ENCODE assay signal across 20 mouse cellular contexts in the genomic region with DNA sequence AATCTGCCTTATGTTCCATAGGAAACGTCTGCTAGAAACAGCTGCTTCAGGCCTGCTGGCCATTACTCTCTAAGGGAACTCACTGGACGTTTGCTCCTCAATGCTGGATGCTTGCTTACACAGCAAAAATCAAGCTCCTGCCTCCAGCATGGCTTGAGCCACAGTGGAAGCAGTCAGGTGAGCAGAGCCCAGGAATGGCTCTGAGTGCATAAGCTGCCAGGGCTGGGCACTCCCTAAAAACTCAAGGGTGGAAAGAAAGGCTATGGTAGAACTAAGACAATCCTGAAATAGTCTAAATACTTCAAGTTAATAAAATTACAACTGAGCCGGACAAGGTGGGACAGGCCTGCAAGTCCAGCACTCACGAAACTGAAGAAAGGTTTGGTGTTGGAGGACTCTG. TPM values are rescaled to one million over a fixed set of nuclear protein-coding genes. Genes with fewer than 3 reads are reported as not detected.
DNase-seq lines count a peak whose midpoint lies in the region; ATAC-seq and TF ChIP-seq lines count a peak whose summit lies in the region.
"Had no signal": no experiment of that assay in that cellular context is flagged by ENCODE, and none has a peak within 500 bp of the region (broad histone marks: within the 10 kb centered on the region; RNA-seq: fewer than 3 reads in every experiment).

No protein-coding gene starts in this region.

- no peak for TF ChIP-seq CTCF in heart, adult 2 months (IDR thresholded peaks at IDR 0.05)
- no peak for TF ChIP-seq CTCF in lung, embryonic 14.5 days (IDR thresholded peaks at IDR 0.05; ENCODE audit: low read depth)

- H3K4me2 ChIP-seq in lung, embryonic 14.5 days, result no peak overlapping the region
- no peak overlapping the region for H3K4me2 ChIP-seq in forebrain, embryonic 14.5 days (ENCODE audit: low read length)
- H3K4me2 ChIP-seq: embryonic facial prominence, embryonic 15.5 days; hindbrain, embryonic 15.5 days; neural tube, embryonic 15.5 days had no signal

- no peaks in the 10 kb centered on the region for H3K36me3 ChIP-seq in heart, adult 2 months (ENCODE audit: control insufficient read depth, insufficient read depth, low read length)
- H3K36me3 ChIP-seq in lung, embryonic 14.5 days (ENCODE audit: insufficient read depth), result no peaks in the 10 kb centered on the region
- H3K36me3 ChIP-seq in forebrain, embryonic 14.5 days (ENCODE audit: control insufficient read depth, insufficient read depth, low read length), result no peaks in the 10 kb centered on the region
- H3K36me3 ChIP-seq: embryonic facial prominence, embryonic 15.5 days; hindbrain, embryonic 15.5 days; neural tube, embryonic 15.5 days had no signal

- H3K27me3 ChIP-seq in heart, adult 2 months (ENCODE audit: control insufficient read depth, insufficient read depth, low read length), result no peaks in the 10 kb centered on the region
- H3K27me3 ChIP-seq in lung, embryonic 14.5 days (ENCODE audit: insufficient read depth, low read length), result no peaks in the 10 kb centered on the region
- H3K27me3 ChIP-seq in forebrain, embryonic 14.5 days (replicated peaks; ENCODE audit: control insufficient read depth, insufficient read depth, low read length), result no peaks in the 10 kb centered on the region
- H3K27me3 ChIP-seq: CH12.LX; embryonic facial prominence, embryonic 15.5 days; hindbrain, embryonic 15.5 days; neural tube, embryonic 15.5 days had no signal

- no peak for TF ChIP-seq POLR2A in heart, adult 2 months (IDR thresholded peaks at IDR 0.05; ENCODE audit: insufficient read depth, low read depth, low read length)

- no peaks in the 10 kb centered on the region for H3K9me3 ChIP-seq in lung, embryonic 14.5 days (ENCODE audit: low read depth, low read length)
- H3K9me3 ChIP-seq in forebrain, embryonic 14.5 days (replicated peaks; ENCODE audit: control insufficient read depth, low read length), result no peaks in the 10 kb centered on the region
- H3K9me3 ChIP-seq: embryonic facial prominence, embryonic 15.5 days; hindbrain, embryonic 15.5 days; neural tube, embryonic 15.5 days had no signal

- ATAC-seq in lung, embryonic 14.5 days (ENCODE audit: insufficient read depth), result no peak
- ATAC-seq in forebrain, embryonic 14.5 days, result no peak
- ATAC-seq: activated CD4-positive, CD25-positive, alpha-beta regulatory T cell, adult 4 months had no signal

- intact Hi-C loops in heart, adult 2 months (cut with DNase I), result no loop called here

- H3K9ac ChIP-seq in heart, adult 2 months (ENCODE audit: low read depth, low read length), result no peak overlapping the region
- no peak overlapping the region for H3K9ac ChIP-seq in lung, embryonic 14.5 days
- no peak overlapping the region for H3K9ac ChIP-seq in forebrain, embryonic 14.5 days (ENCODE audit: low read length)
- H3K9ac ChIP-seq: embryonic facial prominence, embryonic 15.5 days; hindbrain, embryonic 15.5 days; neural tube, embryonic 15.5 days had no signal

- DNase-seq in heart, adult 11 months, result peak; percentile 69
- no peak for DNase-seq in heart, adult 2 months
- peak; percentile 39 for DNase-seq in lung, embryonic 14.5 days
- no peak for DNase-seq in lung, postnatal 10 days
- DNase-seq in R1 (ENCODE audit: low read depth, low spot score), result peak; percentile 18
- no peak for DNase-seq in forebrain, embryonic 14.5 days (ENCODE audit: low spot score)
- DNase-seq in Muller cell, postnatal 12 days (ENCODE audit: inconsistent ontology term), result no peak
- DNase-seq in frontal cortex, postnatal 10 days (ENCODE audit: low spot score in 2 of 2), result no peak
- DNase-seq: adrenal gland, postnatal 25 days; cerebellum, adult 2 months; gastrocnemius, postnatal 10 days; lung, adult 2 months; right cerebral cortex, postnatal 4 days; thymus, adult 2 months had no signal

- TF ChIP-seq EP300 in heart, adult 2 months (IDR thresholded peaks at IDR 0.05; ENCODE audit: insufficient read depth, low read depth, low read length), result no peak

- 86% methylated on average over 4 of the region's 4 CpGs for WGBS in heart, adult 2 months
- 67% methylated on average over 4 of the region's 4 CpGs for WGBS in lung, embryonic 14.5 days
- WGBS in forebrain, embryonic 14.5 days, result 72% methylated on average over 4 of the region's 4 CpGs

- H3K79me2 ChIP-seq in heart, adult 2 months (replicated peaks; ENCODE audit: control insufficient read depth, insufficient read depth, low read length), result no peaks in the 10 kb centered on the region; the same call in none of the 2 replicates

- no peak overlapping the region for H3K27ac ChIP-seq in heart, adult 2 months
- H3K27ac ChIP-seq in lung, embryonic 14.5 days (ENCODE audit: low read depth), result no peak overlapping the region
- peak overlapping the region; percentile 87 for H3K27ac ChIP-seq in forebrain, embryonic 14.5 days (ENCODE audit: low read depth, low read length)
- H3K27ac ChIP-seq: embryonic facial prominence, embryonic 15.5 days had no signal

- no peak overlapping the region for H3K4me3 ChIP-seq in heart, adult 2 months
- H3K4me3 ChIP-seq in lung, embryonic 14.5 days (ENCODE audit: low read depth, low read length), result no peak overlapping the region
- H3K4me3 ChIP-seq in forebrain, embryonic 14.5 days (ENCODE audit: low read depth, low read length), result no peak overlapping the region
- H3K4me3 ChIP-seq: embryonic facial prominence, embryonic 15.5 days; hindbrain, embryonic 15.5 days; myocyte; neural tube, embryonic 15.5 days had no signal

- 0 out of 2 replicates have a peak, but pooled peaks cover 2% of the 10 kb centered on the region for H3K4me1 ChIP-seq in heart, adult 2 months (ENCODE audit: control insufficient read depth, insufficient read depth, low read length)
- peaks cover 9% of the 10 kb centered on the region; the same call in 1 of the 2 replicates for H3K4me1 ChIP-seq in lung, embryonic 14.5 days (ENCODE audit: insufficient read depth)
- H3K4me1 ChIP-seq in forebrain, embryonic 14.5 days (ENCODE audit: control insufficient read depth, insufficient read depth, low read length), result peaks cover 28% of the 10 kb centered on the region

RNA-seq across cellular contexts. Expression of gene Cdkal1, which starts 30.7 kb away (rescaled TPM):
- 10 to 100 TPM; 29.9 to 30.3 TPM for total RNA-seq in heart, adult 2 months (2021)
- 3.9 and 6.8 TPM in 2 replicates for polyA plus RNA-seq in heart, adult 2 months (2012; rRNA removed)
- 35.4 and 38.9 TPM in 2 replicates for polyA plus RNA-seq in lung, embryonic 14.5 days (2014; fragmentation: Nextera tagmentation; extraction: Ambion mirVana)
- polyA plus RNA-seq in forebrain, embryonic 14.5 days (2014; fragmentation: Nextera tagmentation; extraction: Ambion mirVana), result 23.9 and 32.1 TPM in 2 replicates

Comparison
In these comparisons a context has a peak if more than half of its experiments do, and no peak if none do; other contexts are left out.
1. DNase-seq: peak in heart, adult 11 months (single experiment), lung, embryonic 14.5 days (single experiment) and R1 (single experiment); none in heart, adult 2 months (0 of 2), lung, postnatal 10 days (single experiment), forebrain, embryonic 14.5 days (single experiment), Muller cell, postnatal 12 days (single experiment) and frontal cortex, postnatal 10 days (0 of 2).